Mouse (Mus musculus) heart, embryonic 12.5 days (tissue): Measurements from ENCODE around the gene Gm20388. TPM values are rescaled to one million over a fixed set of nuclear protein-coding genes. Genes with fewer than 3 reads are reported as not detected.

Source experiments
- ATAC-seq: fragments of 200-750 bp; cut with Nextera tagmentation; 2 replicates; pipeline ENCODE4 v1.8.0; 2017; ENCODE audit warnings: moderate TSS enrichment, moderate library complexity; ENCODE audit not compliant: insufficient number of reproducible peaks, low FRiP score
- H3K27ac ChIP-seq: fragments of 300-500 bp; sonication (generic); 2 replicates; pipeline ENCODE4 v1.5.1; 2016; ENCODE audit warnings: mild to moderate bottlenecking, moderate library complexity; ENCODE audit not compliant: poor library complexity, severe bottlenecking
- H3K27me3 ChIP-seq: fragments of 300-500 bp; sonication (generic); replicated peaks from 2 replicates; pipeline ENCODE4 v1.6.1; 2016; ENCODE audit warnings: mild to moderate bottlenecking, moderate library complexity
- H3K36me3 ChIP-seq: fragments of 300-500 bp; sonication (generic); 2 replicates; pipeline ENCODE4 v1.6.1; 2016; ENCODE audit warnings: mild to moderate bottlenecking, moderate library complexity
- H3K4me1 ChIP-seq: fragments of 300-500 bp; sonication (generic); replicated peaks from 2 replicates; pipeline ENCODE4 v1.6.1; 2016; ENCODE audit warnings: mild to moderate bottlenecking
- H3K4me2 ChIP-seq: fragments of 300-500 bp; sonication (generic); 2 replicates; pipeline ENCODE4 v1.6.1; 2016; ENCODE audit warnings: mild to moderate bottlenecking, moderate library complexity
- H3K4me3 ChIP-seq: fragments of 300-500 bp; sonication (generic); 2 replicates; pipeline ENCODE4 v1.5.1; 2016; ENCODE audit warnings: mild to moderate bottlenecking
- H3K9ac ChIP-seq: fragments of 300-500 bp; sonication (generic); 2 replicates; pipeline ENCODE4 v1.6.1; 2016; ENCODE audit warnings: mild to moderate bottlenecking, moderate library complexity
- H3K9me3 ChIP-seq: fragments of 300-500 bp; sonication (generic); replicated peaks from 2 replicates; pipeline ENCODE4 v1.6.1; 2016; ENCODE audit warnings: mild to moderate bottlenecking, moderate library complexity
- WGBS: fragments of 180-500 bp; shearing (Covaris S2); methylation state at CpG from one replicate; pipeline ENCODE4 v1.1.7; 2016; 5-methylcytosine and 5-hydroxymethylcytosine counted together
- polyA plus RNA-seq: library from polyadenylated mRNA; unstranded; fragments of >200 nt; fragmentation: Nextera tagmentation; extraction: Ambion mirVana; gene quantifications from 2 replicates; pipeline ENCODE4 v1.2.1, GENCODE M21; 2016

Gene Gm20388
- polyA plus RNA-seq, 1 experiment from 2014 or later, result not detected

DNA sequence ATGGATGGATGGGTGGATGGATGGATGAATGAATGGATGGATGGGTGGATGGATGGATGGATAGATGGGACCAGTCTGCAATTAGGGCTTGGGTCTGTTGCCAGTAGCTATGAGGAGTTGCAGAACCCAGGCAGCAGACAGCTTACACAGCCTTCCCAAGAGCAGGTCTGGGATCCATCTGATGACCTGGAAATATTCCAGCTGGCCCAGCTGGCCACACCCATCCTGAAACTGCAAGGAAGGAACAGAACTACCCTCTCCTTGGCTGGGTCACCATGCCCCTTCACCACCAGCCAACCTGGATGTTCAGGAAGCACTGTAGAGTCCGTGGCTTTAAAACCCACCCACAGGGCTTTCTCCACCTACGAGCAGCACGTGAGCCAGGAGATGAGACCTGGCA, 2240.9 kb downstream of the Gm20388 start:
- Histone ChIP-seq H3K4me3 (no peak overlapping the region), H3K9ac (no peak overlapping the region), H3K27ac (no peak overlapping the region), H3K27me3 (peaks cover 4% of the 10 kb centered on the region; the same call in 1 of the 2 replicates), H3K4me2 (no peak overlapping the region), H3K9me3 (no peaks in the 10 kb centered on the region), H3K36me3 (no peaks in the 10 kb centered on the region), H3K4me1 (peaks cover 25% of the 10 kb centered on the region)
- ATAC-seq, result no peak
- WGBS, result 83% methylated on average over 3 of the region's 3 CpGs

DNA sequence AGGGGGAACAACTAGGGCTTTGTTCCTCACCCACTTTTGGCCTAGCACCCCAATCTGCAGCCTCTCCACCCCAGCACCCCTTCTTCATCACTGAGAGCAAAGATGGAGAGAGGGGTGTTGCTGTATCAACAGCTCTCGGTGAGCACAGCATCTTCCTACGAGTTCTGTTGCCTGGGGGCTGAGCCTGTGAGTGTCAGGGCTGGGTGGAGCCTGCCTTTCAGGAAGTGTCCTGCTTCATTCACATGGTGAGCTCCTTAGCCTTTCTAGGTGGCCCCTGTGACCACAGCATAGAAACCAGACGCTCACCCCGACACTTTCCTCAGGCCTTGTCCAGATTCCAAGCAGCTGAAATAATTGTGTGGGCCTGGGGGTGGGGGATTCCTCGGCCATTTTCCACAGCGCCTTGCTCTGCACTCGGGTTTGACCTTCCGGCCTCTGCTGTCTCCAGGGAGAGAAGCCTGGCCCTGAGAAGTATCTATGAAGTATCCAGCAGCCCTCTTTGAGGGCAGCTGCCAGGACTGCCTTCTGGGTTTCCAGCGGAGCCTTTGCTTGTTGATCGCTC, 2244.5 kb downstream of the Gm20388 start:
- H3K9me3 ChIP-seq, result no peaks in the 10 kb centered on the region
- WGBS, result 38% methylated on average over 10 of the region's 10 CpGs
- no peak overlapping the region for H3K4me3 ChIP-seq
- H3K9ac ChIP-seq, result 0 out of 2 replicates have a peak overlapping the region, but pooled peaks have one; percentile 40
- H3K4me1 ChIP-seq, result peaks cover 11% of the 10 kb centered on the region
- H3K27ac ChIP-seq, result no peak overlapping the region
- no peaks in the 10 kb centered on the region for H3K36me3 ChIP-seq
- H3K4me2 ChIP-seq, result no peak overlapping the region
- no peak for ATAC-seq
- peaks cover 4% of the 10 kb centered on the region; the same call in 1 of the 2 replicates for H3K27me3 ChIP-seq

- Histone ChIP-seq H3K27ac (no peak overlapping the region), H3K9ac (no peak overlapping the region), H3K27me3 (peaks cover 7% of the 10 kb centered on the region; the same call in 1 of the 2 replicates), H3K36me3 (no peaks in the 10 kb centered on the region), H3K4me3 (no peak overlapping the region), H3K9me3 (no peaks in the 10 kb centered on the region), H3K4me1 (peaks cover 11% of the 10 kb centered on the region), H3K4me2 (no peak overlapping the region)
- 86% methylated on average over 9 of the region's 9 CpGs for WGBS
- no peak for ATAC-seq
These were observed 2245.3 kb downstream of the Gm20388 start for GRCm38 (mm10) chr8:122155964-122156363.

- Histone ChIP-seq H3K4me1 (peaks cover 11% of the 10 kb centered on the region), H3K9ac (no peak overlapping the region), H3K4me2 (no peak overlapping the region), H3K27me3 (peaks cover 7% of the 10 kb centered on the region; the same call in 1 of the 2 replicates), H3K9me3 (no peaks in the 10 kb centered on the region), H3K27ac (no peak overlapping the region), H3K4me3 (no peak overlapping the region), H3K36me3 (no peaks in the 10 kb centered on the region)
- ATAC-seq, result no peak
- WGBS, result 87% methylated on average over 12 of the region's 12 CpGs
These were observed 2247.0 kb downstream of the Gm20388 start for GRCm38 (mm10) chr8:122157689-122158088.

DNA sequence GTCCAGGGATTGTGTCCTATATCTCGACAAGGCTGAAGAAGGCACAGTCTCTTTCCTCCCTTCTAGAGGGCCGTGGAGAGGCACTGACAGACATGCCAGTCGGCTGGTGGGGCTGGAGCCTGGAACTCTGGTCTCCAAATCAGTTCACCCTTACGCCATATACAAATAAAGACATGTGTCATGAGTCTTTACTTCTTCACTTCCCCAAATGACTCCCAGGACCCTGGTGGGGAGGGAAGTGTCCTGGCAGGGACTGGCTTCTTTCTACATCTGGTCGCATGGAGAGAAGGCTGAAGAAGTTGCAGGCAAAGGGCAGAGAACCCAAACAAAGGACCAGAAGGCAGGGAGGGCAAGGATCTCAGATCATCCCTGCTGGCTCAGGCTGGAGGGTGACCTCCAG, 2249.5 kb downstream of the Gm20388 start:
- Histone ChIP-seq H3K4me1 (peaks cover 4% of the 10 kb centered on the region), H3K4me3 (no peak overlapping the region), H3K4me2 (no peak overlapping the region), H3K27me3 (peaks cover 6% of the 10 kb centered on the region; the same call in 1 of the 2 replicates), H3K27ac (no peak overlapping the region), H3K9ac (no peak overlapping the region), H3K9me3 (no peaks in the 10 kb centered on the region), H3K36me3 (no peaks in the 10 kb centered on the region)
- 68% methylated on average over 5 of the region's 5 CpGs for WGBS
- ATAC-seq, result no peak

DNA sequence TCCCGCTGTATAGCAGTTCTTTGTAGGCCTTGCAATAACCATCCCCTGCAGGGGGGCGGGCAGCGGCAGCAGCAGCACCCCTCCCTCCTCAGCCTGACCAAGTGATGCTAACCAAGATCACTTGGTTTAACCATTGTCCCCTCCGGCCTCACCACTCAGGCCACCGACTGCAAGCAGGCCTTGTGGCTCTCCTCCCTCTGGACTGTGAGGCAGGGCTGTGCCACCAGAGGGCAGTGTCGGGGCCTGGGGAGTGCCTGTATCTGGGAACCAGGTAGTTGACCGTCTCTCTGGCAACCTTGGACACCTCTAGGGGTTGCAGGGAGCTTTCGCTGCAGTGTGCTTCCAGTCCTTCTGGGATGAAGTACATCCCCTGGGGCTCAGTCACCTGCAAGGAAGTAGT, 2252.4 kb downstream of the Gm20388 start:
- Histone ChIP-seq H3K4me3 (no peak overlapping the region), H3K36me3 (no peaks in the 10 kb centered on the region), H3K27ac (no peak overlapping the region), H3K4me2 (no peak overlapping the region), H3K9ac (no peak overlapping the region), H3K9me3 (no peaks in the 10 kb centered on the region), H3K27me3 (peaks cover 6% of the 10 kb centered on the region; the same call in 1 of the 2 replicates), H3K4me1 (peaks cover 5% of the 10 kb centered on the region; the same call in 1 of the 2 replicates)
- ATAC-seq, result no peak; the same call in 1 of the 2 replicates
- WGBS, result 38% methylated on average over 8 of the region's 8 CpGs

GRCm38 (mm10) chr8:122167204-122167860, 2256.7 kb downstream of the Gm20388 start:
- H3K36me3 ChIP-seq, result no peaks in the 10 kb centered on the region
- WGBS, result 51% methylated on average over 14 of the region's 14 CpGs
- no peak overlapping the region for H3K9ac ChIP-seq
- H3K4me2 ChIP-seq, result no peak overlapping the region
- ATAC-seq, result no peak
- no peak overlapping the region for H3K4me3 ChIP-seq
- H3K27ac ChIP-seq, result no peak overlapping the region
- H3K27me3 ChIP-seq, result peaks cover 3% of the 10 kb centered on the region; the same call in 1 of the 2 replicates
- H3K9me3 ChIP-seq, result no peaks in the 10 kb centered on the region
- H3K4me1 ChIP-seq, result peaks cover 5% of the 10 kb centered on the region; the same call in 1 of the 2 replicates

- ATAC-seq, result no peak
- H3K27me3 ChIP-seq, result 0 out of 2 replicates have a peak, but pooled peaks cover 3% of the 10 kb centered on the region
- H3K27ac ChIP-seq, result no peak overlapping the region
- peaks cover 5% of the 10 kb centered on the region; the same call in 1 of the 2 replicates for H3K4me1 ChIP-seq
- no peaks in the 10 kb centered on the region for H3K36me3 ChIP-seq
- no peak overlapping the region for H3K4me2 ChIP-seq
- no peaks in the 10 kb centered on the region for H3K9me3 ChIP-seq
- no peak overlapping the region for H3K4me3 ChIP-seq
- no peak overlapping the region for H3K9ac ChIP-seq
- WGBS, result 91% methylated on average over 2 of the region's 2 CpGs
These were observed 2258.8 kb downstream of the Gm20388 start for GRCm38 (mm10) chr8:122169446-122169845.

DNA sequence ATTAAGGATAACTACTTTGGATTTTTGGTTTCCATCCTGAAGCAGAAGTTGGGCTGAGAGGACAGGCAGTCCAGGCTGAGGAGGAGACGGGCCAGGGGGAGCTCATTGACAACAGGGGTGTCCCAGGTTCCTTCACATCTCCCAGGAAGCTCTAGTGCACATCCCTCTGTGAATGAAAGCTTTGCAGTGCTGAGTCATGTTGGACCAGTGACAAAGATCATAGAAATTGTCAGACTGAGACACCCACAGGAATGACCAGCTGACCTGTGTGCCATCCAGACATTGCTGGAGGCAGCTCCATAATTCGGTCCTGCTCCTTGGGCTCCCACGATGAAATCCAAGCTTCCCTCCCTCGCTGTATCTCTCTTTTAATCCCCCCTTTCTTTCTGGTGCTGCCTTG, 2261.2 kb downstream of the Gm20388 start:
- no peak overlapping the region for H3K9ac ChIP-seq
- no peak overlapping the region for H3K4me2 ChIP-seq
- no peak for ATAC-seq
- no peak overlapping the region for H3K27ac ChIP-seq
- 75% methylated on average over 4 of the region's 4 CpGs for WGBS
- no peaks in the 10 kb centered on the region for H3K9me3 ChIP-seq
- H3K27me3 ChIP-seq, result 0 out of 2 replicates have a peak, but pooled peaks cover 10% of the 10 kb centered on the region
- no peak overlapping the region for H3K4me3 ChIP-seq
- H3K36me3 ChIP-seq, result no peaks in the 10 kb centered on the region
- H3K4me1 ChIP-seq, result peaks cover 5% of the 10 kb centered on the region; the same call in 1 of the 2 replicates

DNA sequence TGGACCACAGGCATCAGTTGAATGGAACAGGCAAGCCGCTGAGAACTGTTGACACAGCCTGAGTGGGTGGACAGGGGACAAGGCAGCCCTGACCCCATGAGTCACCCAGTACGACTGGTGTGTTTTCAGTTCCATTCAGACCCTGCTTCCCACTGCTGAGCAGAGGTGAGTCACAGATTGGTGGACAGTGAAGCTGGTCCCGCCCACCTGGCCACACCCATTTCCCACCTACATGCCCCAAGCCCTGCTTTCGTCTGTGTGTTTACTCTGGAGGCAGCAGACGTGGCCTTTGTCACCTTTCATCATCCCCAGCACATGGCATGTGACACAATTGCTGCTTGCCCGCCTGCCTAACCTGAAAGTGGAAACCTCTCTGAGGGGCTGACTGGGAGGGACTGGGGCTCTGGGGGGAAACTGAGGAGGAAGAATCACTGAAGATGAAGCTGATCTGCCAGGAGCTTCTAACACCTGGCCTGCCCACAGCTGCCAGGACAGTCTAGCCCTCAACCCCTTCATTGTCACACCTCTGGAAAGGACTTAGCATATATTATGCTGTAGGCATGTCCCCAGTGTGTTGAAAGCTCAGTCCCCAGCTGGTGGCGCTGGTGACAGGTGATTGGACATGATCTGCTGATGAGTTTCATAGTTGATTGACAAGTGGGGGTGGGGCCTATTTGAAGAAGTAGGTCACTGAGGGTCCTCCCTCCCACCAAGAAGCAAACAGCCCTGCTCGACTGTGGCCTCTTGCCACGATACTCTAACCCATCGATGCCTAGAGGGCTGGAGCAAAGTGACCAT, 2263.7 kb downstream of the Gm20388 start:
- no peak overlapping the region for H3K4me3 ChIP-seq
- H3K27ac ChIP-seq, result no peak overlapping the region
- no peaks in the 10 kb centered on the region for H3K9me3 ChIP-seq
- 37% methylated on average over 10 of the region's 10 CpGs for WGBS
- H3K4me1 ChIP-seq, result no peaks in the 10 kb centered on the region; the same call in 1 of the 2 replicates
- H3K36me3 ChIP-seq, result no peaks in the 10 kb centered on the region
- H3K4me2 ChIP-seq, result no peak overlapping the region
- peaks cover 32% of the 10 kb centered on the region; the same call in 1 of the 2 replicates for H3K27me3 ChIP-seq
- H3K9ac ChIP-seq, result no peak overlapping the region; the same call in 1 of the 2 replicates
- no peak for ATAC-seq

DNA sequence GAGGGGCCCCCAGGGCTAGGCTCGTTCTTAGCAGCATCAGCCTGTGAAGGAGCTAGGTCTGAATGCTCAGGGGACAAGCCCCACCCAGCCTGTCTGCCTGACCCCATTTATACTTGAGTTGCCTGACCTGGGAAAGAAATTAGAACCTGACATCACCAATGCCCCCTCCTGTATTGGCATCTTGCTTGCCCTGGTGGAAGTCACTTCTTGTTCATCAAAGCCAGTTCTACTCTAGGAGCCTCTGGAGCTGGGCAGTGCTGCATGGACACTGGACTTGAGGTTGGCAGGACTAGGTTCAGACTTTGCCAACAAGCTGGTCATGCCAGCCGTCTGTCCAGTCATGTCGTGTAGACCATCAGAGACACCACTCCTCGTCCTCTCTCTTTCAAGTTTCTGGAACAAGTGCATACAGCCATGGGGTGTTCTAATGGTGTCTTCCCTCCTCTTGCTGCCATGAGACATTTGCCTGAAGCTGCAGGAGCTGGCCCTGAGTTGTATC, 2267.8 kb downstream of the Gm20388 start:
- ATAC-seq, result no peak
- no peak overlapping the region for H3K4me2 ChIP-seq
- WGBS, result 66% methylated on average over 4 of the region's 4 CpGs
- no peak overlapping the region for H3K9ac ChIP-seq
- H3K36me3 ChIP-seq, result no peaks in the 10 kb centered on the region
- peaks cover 25% of the 10 kb centered on the region for H3K4me1 ChIP-seq
- H3K4me3 ChIP-seq, result no peak overlapping the region
- H3K9me3 ChIP-seq, result no peaks in the 10 kb centered on the region
- H3K27ac ChIP-seq, result no peak overlapping the region
- peaks cover 30% of the 10 kb centered on the region; the same call in 1 of the 2 replicates for H3K27me3 ChIP-seq
